Mouse (Mus musculus) megakaryocyte progenitor cell, adult 5-6 weeks (primary cell): ENCODE measurements around the gene Hoxd1. TPM values are rescaled to one million over a fixed set of nuclear protein-coding genes. Genes with fewer than 3 reads are reported as not detected.

ENCODE experiments used
- ATAC-seq: replicated peaks from 2 replicates; pipeline ENCODE4 v1.8.0; 2016; ENCODE audit warnings: mild to moderate bottlenecking, moderate TSS enrichment, inconsistent platforms; ENCODE audit not compliant: poor library complexity
- total RNA-seq, 2 experiments: library from RNA; stranded (forward) in 1 of 2; stranded (reverse) in 1 of 2; fragments of 157-497, 149-512 nt in 1 of 2; fragments of 200-1000 nt in 1 of 2; gene quantifications; 2 replicates each; pipeline versions ENCODE4 v1.2.3 to v1.2.4; 2015 to 2017

Gene Hoxd1
- total RNA-seq, 2 experiments from 2014 or later = not detected

DNA sequence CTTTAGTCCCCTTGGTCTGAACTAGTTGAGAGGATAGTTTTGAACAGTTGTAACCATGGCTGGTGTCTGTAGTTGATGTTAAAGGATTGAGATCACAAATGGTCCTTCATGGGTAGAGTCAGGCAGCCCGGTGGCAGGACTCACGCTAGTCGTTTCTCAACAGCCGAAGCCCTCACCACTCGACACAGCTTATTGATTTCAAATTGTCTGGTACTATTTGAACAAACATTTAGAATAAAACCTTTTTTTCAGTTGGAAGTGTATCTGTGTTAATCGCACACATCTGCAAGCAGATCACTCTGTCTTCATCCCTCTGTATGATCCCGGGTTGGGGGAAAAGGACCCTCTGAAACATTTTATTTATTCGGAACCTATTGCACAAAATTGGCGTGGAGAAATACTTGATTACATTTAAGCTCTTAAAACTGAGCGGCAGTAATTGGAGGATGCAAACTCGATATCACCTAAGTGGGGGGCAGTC lies 15.1 kb upstream of the Hoxd1 start:
- ATAC-seq = no peak

DNA sequence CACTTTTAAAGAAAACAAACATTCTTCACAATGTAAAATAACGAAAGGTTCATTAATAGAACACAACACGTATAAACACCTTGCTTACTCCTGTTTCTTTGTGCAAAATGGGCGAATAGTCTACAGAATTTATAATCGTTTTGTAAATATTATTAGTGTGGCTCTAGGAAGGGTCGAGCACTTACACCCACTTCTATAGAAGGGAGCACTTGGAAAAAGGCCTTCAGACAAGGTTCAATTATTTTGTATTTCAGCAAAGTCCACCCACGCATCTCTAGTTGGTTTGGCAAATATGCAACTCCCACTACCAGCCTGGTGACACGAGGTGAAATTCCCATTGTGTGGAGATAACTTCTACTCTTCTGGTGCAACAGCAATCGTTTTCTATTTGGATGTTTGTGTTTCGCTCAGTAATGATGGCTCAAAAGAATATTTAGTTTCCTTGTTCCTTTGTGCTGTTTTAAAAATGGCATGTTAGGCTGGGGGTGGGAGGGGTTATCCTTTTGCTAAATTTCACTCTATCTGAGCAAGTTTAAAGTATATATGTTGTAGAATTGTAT lies 14.3 kb upstream of the Hoxd1 start:
- no peak for ATAC-seq

DNA sequence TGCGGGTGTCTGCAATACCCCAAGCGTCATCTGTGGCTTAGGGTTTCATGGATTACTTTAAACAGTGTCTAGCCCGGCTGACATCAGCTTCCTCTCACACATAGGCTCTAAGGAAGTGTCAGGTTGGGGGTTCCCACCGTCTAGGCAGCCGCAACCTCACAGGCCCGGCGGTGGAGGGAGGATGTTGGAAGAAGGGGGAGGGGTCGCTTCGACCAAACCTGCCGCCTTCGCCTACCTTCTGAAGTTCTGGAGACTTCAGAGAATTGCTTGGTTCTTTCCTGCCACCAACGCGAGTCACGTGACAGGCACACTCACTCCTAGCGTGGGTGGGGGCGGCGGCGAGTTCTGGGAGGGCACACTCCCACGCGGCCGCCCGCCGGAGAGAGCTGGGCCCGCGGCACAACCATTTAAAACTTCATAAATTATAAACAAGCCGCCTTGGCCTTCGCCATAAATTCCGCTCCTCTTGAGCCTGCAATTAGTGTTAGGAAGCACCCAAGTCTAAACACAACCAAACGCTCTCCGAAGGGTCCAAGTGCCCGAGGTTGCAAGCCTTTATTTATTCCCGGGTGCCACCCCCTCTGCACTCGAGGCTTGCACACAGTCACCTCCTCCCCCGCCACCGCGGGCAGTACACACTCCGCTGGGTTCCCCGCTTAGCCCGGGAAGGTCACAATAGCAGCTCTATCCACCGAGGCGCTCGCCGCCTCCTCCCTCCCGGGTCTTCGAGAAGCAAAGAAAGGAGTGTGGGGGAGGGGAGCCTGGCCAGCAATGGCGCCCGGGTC lies 13.3 kb upstream of the Hoxd1 start:
- ATAC-seq = peak; percentile 53; the same call in 1 of the 2 replicates

DNA sequence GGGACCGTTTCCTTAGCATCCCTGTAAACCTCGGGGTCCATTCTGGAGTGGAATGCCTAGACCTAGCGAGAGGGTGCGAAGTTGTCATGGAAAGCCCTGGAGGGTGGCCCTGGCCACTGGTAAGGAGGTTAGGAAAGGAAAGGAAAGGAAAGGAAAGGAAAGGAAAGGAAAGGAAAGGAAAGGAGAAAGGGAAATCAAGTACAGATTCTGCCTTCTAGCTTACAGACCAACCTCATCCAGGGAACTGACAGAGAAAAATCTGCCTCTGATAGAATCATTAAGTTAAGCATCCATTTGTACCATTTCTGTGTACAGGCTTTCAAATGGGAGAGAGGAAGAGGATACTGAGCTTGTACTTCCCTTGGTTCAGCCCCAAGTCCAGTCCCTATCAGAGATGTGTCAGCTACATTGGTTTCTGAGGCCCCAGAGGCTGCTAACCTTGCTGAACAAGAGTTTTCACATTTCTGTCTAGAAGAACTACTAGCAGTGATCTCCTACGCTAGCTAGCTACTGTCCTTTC lies 12.0 kb upstream of the Hoxd1 start:
- ATAC-seq = no peak

DNA sequence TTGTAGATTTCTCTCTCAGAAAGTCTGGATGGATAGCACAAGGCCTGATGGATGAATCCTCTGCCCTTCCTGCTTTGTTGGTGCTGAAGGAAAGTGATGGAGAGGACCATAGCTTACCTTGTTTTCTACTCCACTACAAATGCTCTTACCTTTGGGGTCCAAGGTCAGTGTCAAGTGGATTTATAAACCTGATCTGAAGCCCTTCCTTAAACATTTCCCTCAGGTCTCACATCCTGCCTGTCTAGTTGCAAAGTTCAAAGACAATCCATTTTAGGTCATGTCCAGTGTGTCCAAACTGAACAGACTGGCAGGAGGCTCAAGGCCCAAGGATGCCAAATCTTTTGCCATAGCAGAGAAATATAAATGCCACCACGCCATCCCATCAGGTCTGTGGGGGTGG lies 10.9 kb upstream of the Hoxd1 start:
- ATAC-seq = no peak

DNA sequence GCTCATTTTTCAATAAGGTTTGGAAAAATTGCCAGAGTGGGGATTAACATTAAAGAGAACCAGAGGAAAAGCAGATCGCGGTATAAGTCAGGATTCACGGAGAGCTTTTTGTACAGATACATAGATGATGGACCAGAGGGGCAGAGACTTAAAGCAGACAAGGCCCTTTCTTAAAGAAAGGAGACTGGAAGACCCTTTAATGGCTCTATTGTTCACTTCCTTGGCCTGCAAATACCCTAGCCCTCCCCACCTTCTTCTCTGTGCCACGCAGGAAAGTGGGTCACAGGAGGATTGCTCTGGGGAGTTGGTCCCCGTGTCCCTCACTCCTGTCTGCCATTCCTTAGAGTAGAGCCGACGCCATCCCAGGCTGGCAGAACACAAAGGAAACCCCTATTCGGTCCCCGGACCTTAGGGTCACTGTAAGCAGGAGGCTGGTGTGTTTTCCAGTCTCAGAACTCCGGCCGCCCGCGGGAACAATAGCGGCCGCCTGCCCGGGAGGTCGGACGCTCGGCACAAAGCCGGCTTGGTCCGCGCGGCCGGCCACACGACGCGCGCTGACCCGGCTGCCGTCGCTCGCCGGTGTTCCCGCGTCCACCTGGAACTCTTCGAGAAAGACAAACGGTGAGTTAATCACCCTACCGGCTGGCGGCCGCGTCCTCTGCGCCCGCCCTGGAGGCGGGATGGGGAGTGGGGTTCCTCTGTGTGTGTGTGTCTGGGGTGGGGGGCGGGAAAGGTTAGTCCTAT lies 10.2 kb upstream of the Hoxd1 start:
- ATAC-seq = no peak

DNA sequence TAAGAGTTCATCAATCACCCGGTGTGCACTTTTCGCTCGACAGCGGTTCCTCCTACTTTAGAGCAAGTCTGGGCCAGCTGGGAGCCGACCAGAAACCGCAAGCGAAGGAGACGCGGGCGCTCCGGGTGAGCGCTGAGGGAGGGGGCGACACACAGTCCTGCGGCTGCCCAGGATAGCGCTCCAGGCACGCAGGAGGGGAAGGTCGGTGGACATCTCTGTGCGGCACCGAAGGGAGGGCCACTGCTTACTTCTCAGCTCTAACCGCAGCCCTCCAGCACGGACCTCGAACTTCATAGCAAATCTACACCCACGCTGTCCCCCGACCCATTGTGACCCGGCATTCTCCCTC lies 9.6 kb upstream of the Hoxd1 start:
- ATAC-seq = no peak

DNA sequence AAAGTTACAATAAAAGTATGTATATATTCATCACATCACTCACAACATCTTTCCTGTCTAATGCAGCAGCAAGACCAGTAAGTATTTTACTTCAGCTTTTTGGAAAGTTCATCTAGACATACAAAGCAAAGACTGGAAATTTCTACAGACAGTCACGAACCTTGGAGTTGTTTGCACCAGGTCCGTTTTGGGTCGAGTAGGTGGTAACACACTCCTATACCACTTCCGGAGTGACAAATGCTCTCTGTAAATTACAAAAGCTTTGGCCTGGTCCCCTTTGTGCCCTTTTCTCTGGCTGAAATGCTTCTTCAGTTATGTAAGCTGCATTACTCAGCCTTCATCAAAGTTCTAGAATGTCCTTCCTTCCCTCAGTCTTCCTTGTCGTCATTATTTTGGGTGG lies 9.1 kb upstream of the Hoxd1 start:
- ATAC-seq = no peak

DNA sequence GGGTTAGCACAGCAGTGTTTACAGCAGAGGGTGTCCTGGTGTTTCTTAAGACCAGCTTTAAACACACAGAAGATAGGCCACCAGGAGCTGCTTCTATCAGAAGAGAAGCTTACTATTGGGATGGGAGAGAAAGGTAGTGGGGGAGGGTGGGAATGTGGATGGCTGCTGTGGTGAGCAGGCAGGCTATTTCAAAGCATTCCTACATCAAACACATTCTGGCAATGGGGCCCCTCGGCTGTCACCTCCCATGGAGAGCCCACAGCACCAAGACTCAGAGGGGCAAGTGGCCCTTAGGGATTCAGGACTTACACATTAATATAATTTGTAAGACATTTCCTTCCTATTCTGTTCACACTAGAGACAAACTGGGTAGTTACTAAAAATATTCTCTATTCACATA lies 2.6 kb upstream of the Hoxd1 start:
- ATAC-seq = no peak

DNA sequence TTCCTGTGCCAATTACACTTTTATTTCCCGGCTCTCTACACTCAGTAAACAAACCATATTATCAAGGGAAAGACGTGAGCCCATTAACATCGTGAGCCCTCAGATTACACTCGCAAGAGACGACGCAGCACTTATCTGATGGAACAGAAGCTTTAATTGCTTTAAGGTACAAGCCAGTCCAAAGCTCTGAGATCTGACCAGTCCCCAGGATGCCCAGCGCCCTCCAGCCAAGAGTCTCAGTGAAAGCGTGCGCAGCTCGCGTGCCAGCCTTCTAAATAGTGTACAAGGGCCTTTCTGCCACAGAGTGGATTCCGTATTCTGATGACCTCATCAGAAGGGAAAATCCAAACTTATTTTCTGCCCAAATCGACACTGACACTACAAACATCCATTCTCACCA lies 839 bp upstream of the Hoxd1 start:
- ATAC-seq = no peak

DNA sequence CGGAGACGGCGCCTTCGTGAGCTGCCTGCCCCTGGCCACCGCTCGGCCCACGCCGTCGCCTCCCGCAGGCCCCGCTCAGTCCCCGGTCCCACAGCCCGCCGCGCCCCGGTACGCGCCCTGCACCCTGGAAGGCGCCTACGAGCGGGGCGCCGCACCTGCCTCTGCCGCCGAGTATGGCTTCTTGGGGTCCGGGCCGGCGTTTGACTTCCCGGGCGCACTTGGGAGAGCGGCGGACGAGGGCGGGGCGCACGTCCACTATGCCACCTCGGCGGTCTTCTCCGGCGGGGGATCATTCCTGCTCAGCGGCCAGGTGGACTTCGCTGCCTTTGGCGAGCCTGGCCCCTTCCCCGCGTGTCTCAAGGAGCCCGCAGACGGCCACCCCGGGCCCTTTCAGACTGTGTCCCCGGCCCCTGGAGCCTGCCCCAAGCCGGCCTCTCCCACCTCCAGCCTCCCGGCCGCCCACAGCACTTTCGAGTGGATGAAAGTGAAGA lies 510 bp downstream of the Hoxd1 start:
- no peak for ATAC-seq

DNA sequence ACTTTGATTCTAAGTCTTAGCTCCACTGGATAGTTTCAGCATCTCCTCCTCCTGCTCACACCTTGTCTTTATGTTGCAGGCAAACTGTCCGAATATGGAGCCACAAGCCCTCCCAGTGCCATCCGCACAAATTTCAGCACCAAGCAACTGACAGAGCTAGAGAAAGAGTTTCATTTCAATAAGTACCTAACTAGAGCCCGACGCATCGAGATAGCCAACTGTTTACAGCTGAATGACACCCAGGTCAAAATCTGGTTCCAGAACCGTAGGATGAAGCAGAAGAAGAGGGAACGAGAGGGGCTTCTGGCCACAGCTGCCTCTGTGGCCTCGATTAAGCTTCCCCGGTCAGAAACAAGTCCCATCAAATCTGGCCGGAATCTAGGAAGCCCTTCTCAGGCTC lies 1.2 kb downstream of the Hoxd1 start:
- ATAC-seq = no peak

DNA sequence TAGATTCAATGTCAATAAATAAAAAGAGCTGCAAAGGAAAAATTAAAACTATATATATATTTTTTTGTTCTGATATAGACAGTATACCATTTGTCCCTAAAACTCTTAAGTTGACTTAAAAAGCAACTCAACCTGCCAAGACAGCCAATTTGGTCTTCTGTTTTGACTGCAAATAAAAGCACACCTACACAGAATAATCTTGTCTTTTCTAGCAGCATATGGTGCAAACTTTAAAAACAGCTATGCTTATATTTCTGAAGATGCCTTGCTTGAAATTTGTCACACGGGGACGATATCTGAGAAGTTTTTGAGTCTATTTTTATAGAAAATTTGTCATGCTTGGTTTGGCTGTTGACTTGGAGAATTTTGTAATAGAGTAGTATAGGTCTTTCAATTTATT lies 11.6 kb downstream of the Hoxd1 start:
- no peak for ATAC-seq

DNA sequence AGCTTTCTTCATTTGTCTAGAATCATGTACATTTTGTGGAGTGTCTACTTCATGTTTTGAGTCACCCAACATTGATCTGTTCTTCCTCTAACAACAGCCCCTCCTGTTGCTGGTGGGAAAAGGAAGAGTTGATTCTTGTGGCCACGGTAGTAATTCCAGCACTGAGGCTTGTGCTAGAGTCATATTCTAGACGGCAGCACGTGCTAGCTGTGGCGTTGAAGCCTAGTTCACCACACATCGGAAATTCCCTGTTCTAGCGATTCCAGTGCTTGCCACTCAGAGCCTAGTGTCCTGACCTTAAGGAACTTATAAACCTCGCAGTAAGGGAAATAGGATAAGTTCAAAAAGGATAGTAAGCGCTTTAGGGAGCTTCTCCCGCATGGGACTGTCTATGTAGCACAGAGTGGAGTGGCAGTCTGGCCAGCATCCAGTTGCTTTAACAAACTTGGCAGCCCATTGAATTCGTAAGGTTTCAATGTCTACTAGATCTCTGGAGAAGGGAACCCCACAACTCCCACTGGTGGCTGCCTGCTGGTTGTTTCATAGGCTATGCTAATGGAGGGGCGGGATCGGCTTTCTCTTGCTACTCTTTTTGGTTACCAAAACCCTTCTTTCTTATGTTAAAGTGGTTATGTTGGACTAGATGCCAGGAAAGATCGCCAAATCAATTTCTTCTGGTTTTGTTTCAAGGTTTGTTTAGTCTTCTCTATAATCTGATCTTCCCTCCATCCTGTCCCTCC lies 14.9 kb downstream of the Hoxd1 start:
- ATAC-seq = no peak

DNA sequence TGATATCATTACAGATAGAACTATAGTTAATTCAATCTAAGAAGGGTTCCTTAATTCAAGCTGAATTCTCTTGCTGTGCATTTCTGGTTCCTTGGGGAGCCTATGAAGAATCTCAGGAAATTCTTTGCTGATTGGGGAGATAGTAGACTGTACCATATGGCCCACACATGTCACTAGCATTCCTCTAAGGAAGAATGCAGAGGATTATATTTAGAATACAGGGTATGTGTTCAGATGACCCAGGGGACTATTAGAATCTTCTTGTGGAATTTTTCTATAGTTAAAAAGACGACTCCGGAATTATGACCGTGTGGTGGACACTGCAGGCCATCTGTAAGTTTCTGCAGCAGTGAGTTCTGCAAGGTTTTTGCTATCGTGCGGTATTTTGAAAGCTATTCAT lies 18.6 kb downstream of the Hoxd1 start:
- ATAC-seq = no peak

DNA sequence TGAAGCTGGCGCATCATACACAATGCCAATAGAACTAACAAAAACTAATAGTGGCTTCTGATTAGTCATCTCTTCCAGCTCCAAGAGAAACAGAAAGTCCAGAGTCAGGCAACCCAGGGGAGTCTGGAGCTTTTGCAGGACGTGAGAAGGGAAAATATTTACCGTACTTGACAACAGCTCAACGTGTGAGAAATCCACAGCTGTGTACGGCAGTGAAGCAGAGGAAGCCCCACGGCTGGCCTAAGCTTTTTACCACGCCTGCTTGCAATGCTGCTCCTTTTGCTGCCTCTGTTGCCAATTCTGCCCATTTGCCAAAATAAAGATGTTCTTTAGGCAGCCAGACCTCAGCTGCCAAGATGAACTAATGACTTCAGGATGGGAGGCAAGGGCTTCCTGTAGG lies 32.8 kb downstream of the Hoxd1 start:
- ATAC-seq = no peak

DNA sequence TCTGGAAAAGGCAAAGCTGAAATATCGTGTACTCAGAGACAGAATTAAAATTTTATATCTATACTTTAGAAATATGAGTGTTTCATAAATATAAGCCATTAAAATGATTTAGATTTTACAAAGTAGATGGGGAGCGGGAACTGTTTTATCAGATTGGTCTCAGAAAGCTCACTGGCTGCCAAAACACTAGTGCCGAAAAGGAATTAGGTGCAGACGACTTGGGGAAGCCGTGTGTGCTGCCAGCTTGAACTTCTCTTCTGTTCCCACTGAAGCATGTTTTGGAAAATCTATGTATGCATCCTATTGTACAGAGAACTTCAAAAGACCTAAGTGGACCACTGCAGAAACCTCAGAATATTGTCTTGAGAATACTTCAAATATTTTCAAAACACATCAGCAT lies 45.7 kb downstream of the Hoxd1 start:
- ATAC-seq = no peak
